Mouse (Mus musculus) hindbrain, embryonic 10.5 days (tissue): Measurements from ENCODE around the gene Ucp1. TPM values are rescaled to one million over a fixed set of nuclear protein-coding genes. Genes with fewer than 3 reads are reported as not detected.
A peak's percentile ranks its signal among the peaks of the same experiment; 100 is the strongest.
"Not testable (repeated sequence)": the region's sequence is repeated elsewhere in the genome, so short reads cannot be mapped to it uniquely, and the experiment has no call there.

Experiments used
- DNase-seq: peaks from one replicate; pipeline ENCODE4 v3.0.0-alpha.2; 2017; ENCODE audit warnings: low spot score
- H3K27ac ChIP-seq: fragments of 300-500 bp; sonication (generic); 2 replicates; pipeline ENCODE4 v1.5.1; 2016; ENCODE audit warnings: mild to moderate bottlenecking, moderate library complexity
- H3K27me3 ChIP-seq: fragments of 300-500 bp; sonication (generic); 2 replicates; pipeline ENCODE4 v1.6.1; 2016; ENCODE audit warnings: mild to moderate bottlenecking; ENCODE audit not compliant: poor library complexity, insufficient read depth, severe bottlenecking
- H3K36me3 ChIP-seq: fragments of 300-500 bp; sonication (generic); 2 replicates; pipeline ENCODE4 v1.6.1; 2016; ENCODE audit warnings: mild to moderate bottlenecking, moderate library complexity
- H3K4me1 ChIP-seq: fragments of 300-500 bp; sonication (generic); replicated peaks from 2 replicates; pipeline ENCODE4 v1.6.1; 2016; ENCODE audit warnings: mild to moderate bottlenecking
- H3K4me3 ChIP-seq: fragments of 300-500 bp; sonication (generic); 2 replicates; pipeline ENCODE4 v1.5.1; 2016; ENCODE audit warnings: mild to moderate bottlenecking, moderate library complexity
- H3K9me3 ChIP-seq: fragments of 300-500 bp; sonication (generic); 2 replicates; pipeline ENCODE4 v1.6.1; 2016; ENCODE audit warnings: mild to moderate bottlenecking, moderate library complexity
- WGBS: fragments of 180-500 bp; shearing (Covaris S2); methylation state at CpG from one replicate; pipeline ENCODE4 v1.1.7; 2016; 5-methylcytosine and 5-hydroxymethylcytosine counted together
- polyA plus RNA-seq: library from polyadenylated mRNA; unstranded; fragments of >200 nt; fragmentation: Nextera tagmentation; extraction: Ambion mirVana; gene quantifications from 2 replicates; pipeline ENCODE4 v1.2.1, GENCODE M21; 2016

Ucp1 gene
- polyA plus RNA-seq, 1 experiment from 2014 or later = not detected

DNA sequence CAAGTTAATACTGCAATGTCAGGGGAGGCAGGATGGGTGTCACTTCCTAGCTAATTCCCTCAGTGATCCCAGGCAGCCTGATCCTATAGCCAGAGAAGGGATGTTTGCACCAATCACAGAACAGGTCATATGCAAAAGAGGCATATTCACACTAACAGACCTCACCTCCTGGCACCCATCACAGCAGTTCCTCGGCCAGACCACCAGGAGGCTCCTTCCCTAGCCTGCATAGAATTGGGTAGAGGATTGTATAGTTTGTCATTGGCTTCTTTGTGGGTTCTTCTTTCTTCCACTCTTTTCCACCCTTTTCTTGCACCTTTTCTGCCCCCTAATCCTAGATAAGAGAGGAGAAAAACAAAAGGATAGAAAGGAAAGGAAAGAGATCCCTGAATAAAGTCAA, 10.0 kb downstream of the Ucp1 start:
- Histone ChIP-seq H3K4me3 (no peak overlapping the region), H3K4me1 (no peaks in the 10 kb centered on the region), H3K27ac (no peak overlapping the region), H3K36me3 (no peaks in the 10 kb centered on the region), H3K9me3 (no peaks in the 10 kb centered on the region), H3K27me3 (no peaks in the 10 kb centered on the region)
- 52% methylated on average over 1 of the region's 1 CpGs for WGBS
- DNase-seq = no peak

DNA sequence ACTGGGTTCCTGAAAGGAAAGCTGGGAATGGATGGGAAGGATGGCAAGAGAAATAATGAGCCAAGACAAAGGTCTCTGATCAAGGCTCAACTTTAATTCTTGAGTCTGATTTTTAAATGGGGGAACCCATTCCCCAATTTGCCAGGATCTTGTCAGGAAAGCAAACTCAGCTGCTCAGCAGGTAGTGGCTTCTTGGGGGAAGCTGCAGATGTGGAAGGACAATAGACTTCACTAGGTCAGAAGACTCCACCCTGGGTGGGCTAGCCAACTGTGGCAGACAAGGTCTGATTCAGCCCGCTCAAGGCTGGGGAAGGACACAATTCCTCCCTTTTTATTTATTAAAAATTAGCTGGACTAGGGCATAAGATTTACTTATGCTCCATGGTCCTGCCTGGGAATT, 14.8 kb downstream of the Ucp1 start:
- no peak for DNase-seq
- no peak overlapping the region for H3K27ac ChIP-seq
- no peaks in the 10 kb centered on the region for H3K36me3 ChIP-seq
- no peaks in the 10 kb centered on the region for H3K4me1 ChIP-seq
- no peaks in the 10 kb centered on the region for H3K27me3 ChIP-seq
- H3K9me3 ChIP-seq = no peaks in the 10 kb centered on the region
- WGBS = 78% methylated on average over 1 of the region's 1 CpGs
- H3K4me3 ChIP-seq = no peak overlapping the region

DNA sequence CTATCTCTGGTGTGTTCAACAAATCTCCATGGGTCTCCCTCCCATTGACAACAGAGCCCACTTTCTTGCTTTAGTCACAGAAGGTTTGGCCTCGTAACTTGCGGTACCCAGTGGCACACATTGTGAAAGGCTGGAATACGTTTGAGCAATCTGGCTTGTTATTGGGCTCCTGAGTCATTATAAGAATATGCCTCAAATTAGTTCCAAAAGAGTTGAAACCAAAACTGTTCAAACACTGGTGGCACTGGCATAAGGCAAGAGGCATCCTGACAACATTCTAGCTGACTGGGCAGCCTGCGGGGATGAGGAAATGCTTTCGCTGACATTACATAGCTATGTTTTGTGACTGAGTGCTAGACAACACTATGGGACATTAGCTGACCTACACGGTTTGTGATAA, 19.7 kb downstream of the Ucp1 start:
- no peaks in the 10 kb centered on the region for H3K9me3 ChIP-seq
- no peaks in the 10 kb centered on the region for H3K4me1 ChIP-seq
- H3K36me3 ChIP-seq = peaks cover 11% of the 10 kb centered on the region; the same call in 1 of the 2 replicates
- no peak overlapping the region for H3K27ac ChIP-seq
- DNase-seq = no peak
- no peak overlapping the region for H3K4me3 ChIP-seq
- H3K27me3 ChIP-seq = no peaks in the 10 kb centered on the region
- 92% methylated on average over 6 of the region's 6 CpGs for WGBS

DNA sequence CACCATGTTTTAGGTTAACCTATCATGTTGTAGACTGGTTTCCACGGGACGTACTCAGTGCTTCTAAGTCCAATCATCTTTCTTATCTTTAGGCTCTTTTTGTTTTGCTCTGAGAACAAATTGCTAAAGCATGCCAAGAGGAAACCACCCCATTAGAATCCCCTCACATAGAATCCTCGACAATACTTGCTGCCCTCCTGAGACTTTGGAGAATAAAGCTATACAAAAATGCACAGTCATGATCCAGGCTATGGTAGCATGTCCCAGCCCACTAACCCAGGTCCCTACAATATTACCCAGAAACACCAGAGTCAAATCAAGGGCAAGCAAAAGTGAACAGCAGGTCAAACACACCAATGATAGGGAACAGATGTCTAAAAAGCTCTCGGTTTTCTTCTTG, 24.9 kb downstream of the Ucp1 start:
- H3K27ac ChIP-seq, H3K27me3 ChIP-seq, H3K4me1 ChIP-seq, H3K4me3 ChIP-seq, H3K9me3 ChIP-seq, DNase-seq: not testable (repeated sequence)
- WGBS = 80% methylated on average over 4 of the region's 4 CpGs
- H3K36me3 ChIP-seq = peaks cover 55% of the 10 kb centered on the region

DNA sequence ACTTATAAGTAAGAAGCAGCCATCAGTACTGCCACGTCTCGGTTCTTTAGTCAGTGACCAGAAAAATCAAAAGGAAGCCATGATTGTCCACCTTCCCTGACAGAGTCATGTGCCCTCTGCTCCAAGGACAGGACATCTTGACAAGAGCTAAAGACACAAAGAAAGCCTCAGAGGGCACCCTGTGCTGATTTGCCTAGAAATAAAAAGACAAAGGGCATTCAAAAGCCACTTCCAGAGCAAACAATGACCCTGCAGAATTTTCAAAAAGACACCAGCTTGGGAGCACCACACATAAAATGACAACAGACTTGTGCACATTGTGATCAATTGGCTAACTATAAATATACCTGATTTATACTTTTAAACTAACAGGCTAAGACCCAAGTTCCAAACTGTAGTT, 25.5 kb downstream of the Ucp1 start:
- Histone ChIP-seq H3K4me1 (peaks cover 8% of the 10 kb centered on the region), H3K27me3 (no peaks in the 10 kb centered on the region), H3K36me3 (peaks cover 61% of the 10 kb centered on the region), H3K4me3 (no peak overlapping the region), H3K9me3 (no peaks in the 10 kb centered on the region), H3K27ac (no peak overlapping the region)
- no peak for DNase-seq
- 43% methylated on average over 2 of the region's 2 CpGs for WGBS

DNA sequence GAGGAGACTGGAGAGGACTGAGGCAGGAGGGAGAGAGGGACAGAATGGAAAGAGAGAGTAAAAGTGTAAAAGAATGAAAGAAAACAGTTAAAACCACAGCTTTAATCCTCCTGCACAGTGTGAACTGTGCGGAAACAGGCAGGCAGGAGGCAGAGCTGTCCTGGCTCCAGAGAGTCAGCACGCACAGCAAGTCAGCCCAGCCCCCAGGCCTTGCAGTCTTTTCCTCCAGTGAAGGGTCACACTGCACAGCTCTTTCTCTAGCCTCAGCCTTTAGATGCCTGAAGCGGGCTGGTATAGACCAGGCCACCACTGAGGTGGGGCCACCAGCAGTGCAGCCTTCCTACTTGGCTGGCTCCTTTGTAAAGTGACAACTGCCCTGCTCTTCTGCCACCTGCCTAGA, 30.4 kb downstream of the Ucp1 start:
- H3K4me1 ChIP-seq = peaks cover 10% of the 10 kb centered on the region
- WGBS = 44% methylated on average over 3 of the region's 3 CpGs
- no peaks in the 10 kb centered on the region for H3K27me3 ChIP-seq
- H3K27ac ChIP-seq = 0 out of 2 replicates have a peak overlapping the region, but pooled peaks have one; percentile 29
- peak; percentile 11 for DNase-seq
- no peaks in the 10 kb centered on the region for H3K9me3 ChIP-seq
- H3K36me3 ChIP-seq = peaks cover 80% of the 10 kb centered on the region
- no peak overlapping the region for H3K4me3 ChIP-seq

DNA sequence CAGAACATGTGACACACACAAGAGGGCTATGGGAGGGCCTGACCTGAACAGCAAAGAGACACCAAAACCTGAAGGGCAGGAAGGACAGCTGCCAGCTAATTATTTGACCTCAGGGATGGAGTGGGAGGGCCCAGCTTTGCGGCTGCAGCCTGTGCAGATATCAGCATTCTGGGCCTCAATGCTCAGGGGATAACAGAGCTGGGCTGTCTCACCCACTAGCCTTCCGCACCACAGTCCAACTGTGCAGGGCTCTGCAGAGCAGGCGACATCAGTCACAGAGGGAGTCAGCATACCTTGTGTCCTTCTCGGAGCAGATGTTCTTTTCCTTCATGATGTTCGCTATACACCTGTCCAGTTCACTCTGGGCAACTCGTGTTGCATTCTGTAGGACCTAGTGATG, 32.2 kb downstream of the Ucp1 start:
- Histone ChIP-seq H3K27me3 (no peaks in the 10 kb centered on the region), H3K27ac (no peak overlapping the region), H3K9me3 (no peaks in the 10 kb centered on the region), H3K4me3 (no peak overlapping the region), H3K4me1 (peaks cover 7% of the 10 kb centered on the region), H3K36me3 (peaks cover 72% of the 10 kb centered on the region)
- no peak for DNase-seq
- 91% methylated on average over 6 of the region's 6 CpGs for WGBS

DNA sequence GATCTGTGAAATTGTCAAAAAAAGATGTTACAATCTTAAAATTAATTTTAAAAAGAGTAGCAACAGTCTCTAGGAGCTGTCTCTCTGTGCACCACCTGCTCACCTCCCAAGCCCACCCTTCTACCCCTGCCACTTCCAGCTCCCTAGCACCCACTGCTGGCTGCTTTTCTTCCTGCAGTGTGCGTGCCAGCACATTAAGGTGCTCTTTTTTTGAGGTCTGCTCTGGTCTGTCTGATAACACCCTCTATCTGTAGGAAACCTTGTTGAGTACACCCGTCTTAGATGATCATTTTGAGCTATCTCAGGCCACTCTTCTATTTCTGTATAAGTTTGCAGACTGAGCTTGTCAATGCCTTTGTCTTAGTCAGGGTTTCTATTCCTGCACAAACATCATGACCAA, 32.9 kb downstream of the Ucp1 start:
- H3K27ac ChIP-seq = no peak overlapping the region
- H3K9me3 ChIP-seq = no peaks in the 10 kb centered on the region
- 88% methylated on average over 2 of the region's 2 CpGs for WGBS
- H3K27me3 ChIP-seq = no peaks in the 10 kb centered on the region
- peaks cover 7% of the 10 kb centered on the region for H3K4me1 ChIP-seq
- DNase-seq = no peak
- no peak overlapping the region for H3K4me3 ChIP-seq
- H3K36me3 ChIP-seq = peaks cover 72% of the 10 kb centered on the region

DNA sequence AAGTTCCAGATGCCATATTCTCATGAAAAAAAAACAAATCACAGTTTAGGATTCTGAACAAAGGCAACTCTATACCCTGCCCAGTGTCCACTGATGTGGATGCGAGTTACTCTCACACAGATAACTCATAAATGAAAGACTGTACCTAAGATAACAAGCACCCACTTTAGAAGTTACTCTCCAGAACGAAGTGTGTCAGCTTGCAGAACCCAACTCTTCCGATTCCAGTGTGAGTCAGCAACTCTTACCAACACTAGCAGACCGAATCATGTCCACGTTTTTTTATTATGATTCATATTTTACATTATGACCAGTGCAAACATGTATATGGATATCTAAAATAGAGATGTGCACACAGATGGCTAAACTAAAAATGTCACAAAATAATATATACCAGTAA, 37.7 kb downstream of the Ucp1 start:
- WGBS = 94% methylated on average over 5 of the region's 5 CpGs
- Histone ChIP-seq H3K27me3 (no peaks in the 10 kb centered on the region), H3K36me3 (peaks cover 44% of the 10 kb centered on the region), H3K4me3 (no peak overlapping the region), H3K4me1 (peaks cover 12% of the 10 kb centered on the region), H3K9me3 (no peaks in the 10 kb centered on the region), H3K27ac (no peak overlapping the region)
- DNase-seq = no peak

DNA sequence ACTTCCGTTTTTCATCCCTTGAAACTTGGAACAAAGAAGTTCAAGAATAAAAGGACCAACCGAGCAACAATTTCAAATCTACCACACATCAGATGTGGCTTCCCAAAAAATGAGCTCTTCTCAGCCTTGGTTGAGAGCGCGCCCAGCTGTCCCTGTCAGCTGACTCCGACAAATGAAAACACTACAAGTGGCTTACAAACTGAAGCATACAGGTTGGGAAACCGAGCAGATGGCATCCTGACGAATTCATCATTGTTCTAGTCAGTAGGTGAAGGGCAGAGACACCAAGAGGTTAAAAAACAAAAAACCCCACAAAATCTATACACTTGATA, 41.4 kb downstream of the Ucp1 start:
- DNase-seq = peak; percentile 38
- Histone ChIP-seq H3K4me1 (peaks cover 14% of the 10 kb centered on the region), H3K27me3 (peaks cover 10% of the 10 kb centered on the region), H3K27ac (peak overlapping the region; percentile 93), H3K9me3 (no peaks in the 10 kb centered on the region), H3K36me3 (peaks cover 31% of the 10 kb centered on the region), H3K4me3 (peak overlapping the region; percentile 87)
- WGBS = 10% methylated on average over 7 of the region's 7 CpGs

DNA sequence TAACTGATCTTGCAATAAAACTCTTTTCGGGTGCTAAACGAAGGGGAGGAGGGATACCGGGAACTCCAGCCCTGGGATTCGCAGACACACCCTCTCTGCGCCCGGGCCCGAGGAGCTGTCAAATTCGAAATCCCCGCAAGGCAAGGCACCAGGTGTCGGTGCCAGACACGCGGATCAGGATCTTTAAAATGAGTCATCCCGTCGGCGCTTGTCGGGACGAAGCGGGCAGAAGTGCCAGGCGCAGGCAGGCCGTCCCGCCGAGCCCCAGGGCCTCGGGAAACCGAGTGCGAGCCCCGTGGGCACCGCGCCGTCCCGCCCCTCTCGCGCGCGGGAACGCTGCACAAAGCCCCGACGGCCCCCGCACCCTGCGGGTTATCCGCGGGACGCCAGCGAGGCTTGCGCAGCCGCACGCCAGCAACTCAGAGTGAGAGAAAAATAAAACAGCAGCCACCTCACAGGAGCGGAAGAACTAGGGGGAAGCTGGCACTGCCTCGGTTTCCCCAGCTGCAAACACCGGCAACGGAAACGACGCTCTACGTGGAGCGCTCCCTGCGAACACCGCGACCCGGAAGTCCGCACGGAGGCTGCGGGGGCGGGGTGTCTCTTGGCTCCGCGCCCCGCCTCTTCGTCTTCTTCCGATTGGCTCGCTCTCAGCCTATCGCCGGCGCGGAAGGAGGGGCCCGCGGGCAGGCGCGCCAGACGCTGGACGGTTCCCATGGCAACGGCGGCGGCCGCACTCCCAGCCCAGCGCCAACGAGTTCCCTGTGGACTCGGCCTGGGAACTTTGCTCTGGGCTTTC, 41.9 kb downstream of the Ucp1 start, which contains the start of gene Elmod2:
TSS of gene Elmod2 (minus strand) at position 588 of the 799 bp plus-strand sequence.
- under 1% methylated on average over 85 of the region's 85 CpGs for WGBS
- no peaks in the 10 kb centered on the region for H3K9me3 ChIP-seq
- H3K36me3 ChIP-seq = peaks cover 26% of the 10 kb centered on the region
- H3K4me3 ChIP-seq = peak within 1 kb of the TSS; percentile 87
- peaks cover 14% of the 10 kb centered on the region for H3K4me1 ChIP-seq
- peaks cover 10% of the 10 kb centered on the region for H3K27me3 ChIP-seq
- DNase-seq = peak; percentile 96
- H3K27ac ChIP-seq = peak within 1 kb of the TSS; percentile 93

DNA sequence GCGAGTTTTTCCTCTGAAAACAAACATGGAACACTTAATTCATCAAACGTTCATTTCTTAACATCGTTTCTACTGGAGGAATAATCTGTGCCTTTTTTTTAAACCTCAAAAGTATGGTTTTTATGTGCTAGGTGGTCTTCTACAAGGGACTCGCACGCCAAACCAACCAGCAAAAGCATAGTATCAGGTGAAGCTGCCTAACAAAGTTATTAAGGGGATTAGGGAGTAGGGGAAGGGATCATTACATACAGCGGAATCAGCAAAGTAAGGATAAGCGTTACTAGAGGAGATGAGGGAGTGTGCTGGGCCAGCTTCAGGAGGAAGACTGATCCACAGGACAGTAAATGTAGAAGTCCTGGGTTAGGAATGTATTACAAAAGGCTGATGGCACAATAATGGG, 42.7 kb downstream of the Ucp1 start:
- WGBS = 9% methylated on average over 7 of the region's 7 CpGs
- peaks cover 14% of the 10 kb centered on the region for H3K4me1 ChIP-seq
- no peaks in the 10 kb centered on the region for H3K9me3 ChIP-seq
- H3K27me3 ChIP-seq = peaks cover 10% of the 10 kb centered on the region
- peaks cover 18% of the 10 kb centered on the region for H3K36me3 ChIP-seq
- peak overlapping the region; percentile 87 for H3K4me3 ChIP-seq
- no peak for DNase-seq
- H3K27ac ChIP-seq = peak overlapping the region; percentile 93

DNA sequence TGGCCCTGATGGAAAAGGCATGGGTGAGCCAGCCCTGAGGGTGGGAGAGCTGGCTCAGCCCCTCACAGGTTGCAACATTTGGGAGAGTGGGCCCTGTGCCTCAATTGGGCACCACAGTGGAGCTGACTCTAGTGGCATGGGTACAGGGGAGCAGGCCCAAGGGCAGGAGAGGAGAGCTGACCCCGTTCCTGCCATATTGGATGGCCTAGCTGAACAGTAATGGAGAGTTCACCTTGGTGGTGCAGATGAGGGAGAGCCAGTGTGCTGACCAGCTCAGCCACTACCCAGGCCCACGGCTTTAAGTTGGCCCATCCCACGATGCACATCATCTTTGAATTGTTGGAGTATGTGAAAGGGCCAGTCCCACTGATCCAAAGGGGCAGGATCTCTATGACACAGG, 51.9 kb downstream of the Ucp1 start:
- no peak for DNase-seq
- Histone ChIP-seq H3K9me3 (0 out of 2 replicates have a peak, but pooled peaks cover 5% of the 10 kb centered on the region), H3K27ac (no peak overlapping the region), H3K27me3 (no peaks in the 10 kb centered on the region), H3K4me3 (no peak overlapping the region), H3K4me1 (no peaks in the 10 kb centered on the region), H3K36me3 (no peaks in the 10 kb centered on the region)
- 82% methylated on average over 3 of the region's 3 CpGs for WGBS

DNA sequence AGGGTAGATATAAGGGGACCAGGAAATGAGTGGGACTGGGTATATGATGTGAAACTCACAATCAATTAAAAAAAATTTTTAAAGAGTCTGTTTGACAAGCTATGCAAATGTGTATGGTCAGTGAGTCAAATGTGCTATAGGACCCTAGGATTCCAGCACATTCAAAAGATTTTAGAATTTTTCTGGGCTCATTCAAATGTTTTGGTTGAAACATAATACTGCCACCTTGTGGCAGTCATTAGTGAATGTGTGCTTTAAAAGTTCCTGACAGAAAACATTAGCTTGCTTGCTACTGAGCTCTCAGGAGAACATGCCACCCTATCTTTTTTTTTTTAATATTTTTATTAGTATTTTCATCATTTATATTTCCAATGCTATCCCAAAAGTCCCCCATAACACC, 52.5 kb downstream of the Ucp1 start:
- Histone ChIP-seq H3K36me3 (no peaks in the 10 kb centered on the region), H3K27me3 (no peaks in the 10 kb centered on the region), H3K9me3 (0 out of 2 replicates have a peak, but pooled peaks cover 5% of the 10 kb centered on the region), H3K4me3 (no peak overlapping the region), H3K4me1 (no peaks in the 10 kb centered on the region), H3K27ac (no peak overlapping the region)
- DNase-seq = no peak
